Mouse (Mus musculus) layer of hippocampus, adult 2 months (tissue): ENCODE results near the gene Vgll2. TPM values are rescaled to one million over a fixed set of nuclear protein-coding genes. Genes with fewer than 3 reads are reported as not detected.

ENCODE experiments used
- DNase-seq, 2 experiments: peaks; one replicate each; pipeline ENCODE4 v3.0.0; 2022; ENCODE audit warnings: low spot score in 2 of 2
- H3K27ac ChIP-seq: fragments of 200-600 bp; 2 replicates; pipeline ENCODE4 v1.8.1; 2022
- H3K4me3 ChIP-seq: fragments of 200-600 bp; 2 replicates; pipeline ENCODE4 v1.8.1; 2022; ENCODE audit warnings: mild to moderate bottlenecking
- CTCF ChIP-seq: fragments of 200-600 bp; conservative IDR thresholded peaks from 2 replicates; pipeline ENCODE4 v1.8.1; 2022; ENCODE audit warnings: antibody characterized with exemption, mild to moderate bottlenecking, moderate library complexity
- microRNA-seq, 2 experiments: library from miRNA; unstranded; fragments of <30 nt; microRNA quantifications; one replicate each; pipeline ENCODE4 v1.2.0; 2021
- total RNA-seq, 2 experiments: library from RNA; stranded (reverse); gene quantifications; 2 replicates each; pipeline ENCODE4 v1.2.3; 2021

Gene Vgll2
- total RNA-seq, 2 experiments from 2014 or later, result not detected

- DNase-seq, result no peak
- Histone ChIP-seq H3K27ac (no peak overlapping the region), H3K4me3 (no peak overlapping the region)
- no peak for TF ChIP-seq CTCF
These were observed 6.5 kb downstream of the Vgll2 start for GRCm38 (mm10) chr10:52028561-52029370.

- TF ChIP-seq CTCF, result no peak
- Histone ChIP-seq H3K27ac (no peak overlapping the region), H3K4me3 (no peak overlapping the region)
- no peak for DNase-seq
These were observed 7.2 kb downstream of the Vgll2 start for GRCm38 (mm10) chr10:52029421-52030080.

- no peak for DNase-seq
- Histone ChIP-seq H3K27ac (no peak overlapping the region), H3K4me3 (no peak overlapping the region)
- no peak for TF ChIP-seq CTCF
These were observed 11.4 kb downstream of the Vgll2 start for GRCm38 (mm10) chr10:52033729-52034128.

- no peak for DNase-seq
- H3K27ac ChIP-seq, result no peak overlapping the region
- TF ChIP-seq CTCF, result no peak; the same call in 1 of the 2 replicates
- H3K4me3 ChIP-seq, result no peak overlapping the region
These were observed 17.1 kb downstream of the Vgll2 start for GRCm38 (mm10) chr10:52039392-52039791.

GRCm38 (mm10) chr10:52043086-52043485 is 20.8 kb downstream of the Vgll2 start:
- DNase-seq, result no peak
- H3K27ac ChIP-seq, result no peak overlapping the region
- TF ChIP-seq CTCF, result no peak

GRCm38 (mm10) chr10:52048287-52048686 is 26.0 kb downstream of the Vgll2 start:
- H3K27ac ChIP-seq, result no peak overlapping the region
- DNase-seq, result no peak
- no peak overlapping the region for H3K4me3 ChIP-seq
- no peak for TF ChIP-seq CTCF

More at GRCm38 (mm10) chr10:52043086-52043485, 20.8 kb downstream of the Vgll2 start:
- no peak overlapping the region for H3K4me3 ChIP-seq

GRCm38 (mm10) chr10:52072482-52072881 is 50.2 kb downstream of the Vgll2 start:
- no peak overlapping the region for H3K4me3 ChIP-seq
- DNase-seq, result peak; percentile 3 to 19
- H3K27ac ChIP-seq, result no peak overlapping the region
- peak; percentile 72 for TF ChIP-seq CTCF

Small RNAs within 50 kb of the gene (microRNA-seq; reads per million reads assigned to microRNA genes)
- 0 reads per million in 2 experiments for gene Gm24084

Other genes starting within 250 kb of the Vgll2 start
- not detected for gene Ros1, start 172.7 kb downstream of the Vgll2 start, total RNA-seq
- gene Dcbld1, start 211.1 kb downstream of the Vgll2 start, total RNA-seq, result 1 to 10 TPM; 6.1 to 6.8 TPM